Mouse (Mus musculus) neural tube, embryonic 11.5 days (tissue): Measurements from ENCODE around the gene Zdhhc18. TPM values are rescaled to one million over a fixed set of nuclear protein-coding genes. Genes with fewer than 3 reads are reported as not detected.

Experiments
- microRNA-seq: library from miRNA; unstranded; fragments of <30 nt; microRNA quantifications from one replicate; pipeline ENCODE4, GENCODE M21; 2016
- polyA plus RNA-seq: library from polyadenylated mRNA; unstranded; fragments of >200 nt; fragmentation: Nextera tagmentation; extraction: Ambion mirVana; gene quantifications from 2 replicates; pipeline ENCODE4 v1.2.1, GENCODE M21; 2014

Gene Zdhhc18
- polyA plus RNA-seq, 1 experiment from 2014 or later: 3.5 TPM

Small RNA genes within 50 kb of the gene (microRNA-seq; reads per million reads assigned to microRNA genes)
- gene Gm23158: not detected

Other genes with a start within 250 kb of the Zdhhc18 start
- 0.20 and 0.38 TPM in 2 replicates for gene Tent5b, start 170.0 kb downstream of the Zdhhc18 start, polyA plus RNA-seq
- 2.0 and 2.7 TPM in 2 replicates for gene Trnp1, start 151.6 kb downstream of the Zdhhc18 start, polyA plus RNA-seq
- gene Kdf1, start 131.2 kb downstream of the Zdhhc18 start, polyA plus RNA-seq: 1.4 and 2.1 TPM in 2 replicates
- gene Nudc, start 104.2 kb downstream of the Zdhhc18 start, polyA plus RNA-seq: 301 and 305 TPM in 2 replicates
- gene Nr0b2, start 96.8 kb downstream of the Zdhhc18 start, polyA plus RNA-seq: not detected in 2 replicates
- 8.5 and 10.7 TPM in 2 replicates for gene Gpatch3, start 75.4 kb downstream of the Zdhhc18 start, polyA plus RNA-seq
- 24.6 and 31.9 TPM in 2 replicates for gene Gpn2, start 65.8 kb downstream of the Zdhhc18 start, polyA plus RNA-seq
- 18.6 and 19.3 TPM in 2 replicates for gene Sfn, start 48.0 kb downstream of the Zdhhc18 start, polyA plus RNA-seq
- gene Pigv, start 22.5 kb upstream of the Zdhhc18 start, polyA plus RNA-seq: 9.2 and 11.9 TPM in 2 replicates
- gene Arid1a, start 106.6 kb upstream of the Zdhhc18 start, polyA plus RNA-seq: 42.5 and 43.1 TPM in 2 replicates
- gene Rps6ka1, start 237.6 kb upstream of the Zdhhc18 start, polyA plus RNA-seq: 30.0 and 33.5 TPM in 2 replicates